Mouse (Mus musculus) embryonic facial prominence, embryonic 13.5 days (tissue): ENCODE measurements at regions not wholly inside any gene's neighbourhood (a gene's known extent, or its start where the extent isn't known, plus 50 kb on each side); places are given as distances from the start of the nearest gene placed in this dataset.

Experiments used
- ATAC-seq: fragments of 200-750 bp; cut with Nextera tagmentation; 2 replicates; pipeline ENCODE4 v1.8.0; 2017; ENCODE audit warnings: low read depth; ENCODE audit not compliant: insufficient number of reproducible peaks, insufficient read depth, low FRiP score, low TSS enrichment
- H3K27ac ChIP-seq: fragments of 300-500 bp; sonication (generic); 2 replicates; pipeline ENCODE4 v1.5.1; 2015; ENCODE audit warnings: moderate library complexity, mild to moderate bottlenecking, inconsistent platforms
- H3K27me3 ChIP-seq: fragments of 300-500 bp; sonication (generic); 2 replicates; pipeline ENCODE4 v1.6.1; 2015; ENCODE audit warnings: mild to moderate bottlenecking, inconsistent platforms
- H3K36me3 ChIP-seq: fragments of 300-500 bp; sonication (generic); 2 replicates; pipeline ENCODE4 v1.6.1; 2015; ENCODE audit warnings: mild to moderate bottlenecking, inconsistent platforms
- H3K4me1 ChIP-seq: fragments of 300-500 bp; sonication (generic); 2 replicates; pipeline ENCODE4 v1.6.1; 2015; ENCODE audit warnings: inconsistent platforms
- H3K4me2 ChIP-seq: fragments of 300-500 bp; sonication (generic); 2 replicates; pipeline ENCODE4 v1.6.1; 2015; ENCODE audit warnings: moderate library complexity, mild to moderate bottlenecking, inconsistent platforms
- H3K4me3 ChIP-seq: fragments of 300-500 bp; sonication (generic); 2 replicates; pipeline ENCODE4 v1.5.1; 2015; ENCODE audit warnings: mild to moderate bottlenecking, inconsistent platforms
- H3K9ac ChIP-seq: fragments of 300-500 bp; sonication (generic); 2 replicates; pipeline ENCODE4 v1.6.1; 2015; ENCODE audit warnings: mild to moderate bottlenecking, inconsistent platforms
- H3K9me3 ChIP-seq: fragments of 300-500 bp; sonication (generic); 2 replicates; pipeline ENCODE4 v1.6.1; 2016; ENCODE audit warnings: inconsistent platforms
- WGBS: fragments of 180-500 bp; shearing (Covaris S2); methylation state at CpG from one replicate; pipeline ENCODE4 v1.1.7; 2015; ENCODE audit warnings: mixed read lengths; 5-methylcytosine and 5-hydroxymethylcytosine counted together

DNA sequence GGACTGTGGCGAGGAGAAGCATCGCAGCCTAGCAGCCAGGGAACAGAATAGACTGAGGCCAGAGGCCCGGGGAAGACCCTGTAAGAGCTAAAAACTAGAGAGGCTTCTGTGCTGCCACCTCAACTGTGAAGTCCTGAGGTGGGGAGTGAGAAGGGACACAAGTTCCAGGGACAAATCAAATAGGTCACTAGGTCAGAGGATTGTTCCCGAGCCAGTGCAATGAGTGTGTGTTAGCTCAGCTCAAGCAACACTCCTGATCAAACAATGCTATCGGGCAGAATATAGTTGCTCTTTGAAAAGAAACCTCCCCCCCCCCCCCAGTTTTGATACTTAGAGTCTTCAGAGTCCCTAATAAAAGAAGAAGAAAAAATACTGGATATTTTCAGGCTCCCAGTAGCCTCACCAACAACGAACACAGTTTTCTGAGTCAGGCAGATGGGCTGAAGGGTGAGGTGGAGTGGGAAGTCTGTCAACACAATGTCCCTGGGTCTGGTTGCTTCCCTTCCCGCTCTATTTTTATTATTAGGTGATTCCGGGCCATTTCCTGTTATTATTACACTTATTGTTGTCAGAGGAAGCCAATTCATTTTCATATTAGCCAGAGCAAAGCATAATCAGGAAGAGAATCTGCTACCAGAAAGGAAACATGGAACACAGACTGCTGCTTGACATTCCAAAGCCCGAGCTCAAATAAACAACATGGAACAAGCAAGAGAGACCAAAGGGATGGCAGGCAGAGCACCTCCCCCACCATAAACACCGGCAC is 332.9 kb downstream of the 1500009L16Rik start:
- peaks cover 27% of the 10 kb centered on the region for H3K4me1 ChIP-seq
- no peak for ATAC-seq
- 60% methylated on average over 10 of the region's 10 CpGs for WGBS

DNA sequence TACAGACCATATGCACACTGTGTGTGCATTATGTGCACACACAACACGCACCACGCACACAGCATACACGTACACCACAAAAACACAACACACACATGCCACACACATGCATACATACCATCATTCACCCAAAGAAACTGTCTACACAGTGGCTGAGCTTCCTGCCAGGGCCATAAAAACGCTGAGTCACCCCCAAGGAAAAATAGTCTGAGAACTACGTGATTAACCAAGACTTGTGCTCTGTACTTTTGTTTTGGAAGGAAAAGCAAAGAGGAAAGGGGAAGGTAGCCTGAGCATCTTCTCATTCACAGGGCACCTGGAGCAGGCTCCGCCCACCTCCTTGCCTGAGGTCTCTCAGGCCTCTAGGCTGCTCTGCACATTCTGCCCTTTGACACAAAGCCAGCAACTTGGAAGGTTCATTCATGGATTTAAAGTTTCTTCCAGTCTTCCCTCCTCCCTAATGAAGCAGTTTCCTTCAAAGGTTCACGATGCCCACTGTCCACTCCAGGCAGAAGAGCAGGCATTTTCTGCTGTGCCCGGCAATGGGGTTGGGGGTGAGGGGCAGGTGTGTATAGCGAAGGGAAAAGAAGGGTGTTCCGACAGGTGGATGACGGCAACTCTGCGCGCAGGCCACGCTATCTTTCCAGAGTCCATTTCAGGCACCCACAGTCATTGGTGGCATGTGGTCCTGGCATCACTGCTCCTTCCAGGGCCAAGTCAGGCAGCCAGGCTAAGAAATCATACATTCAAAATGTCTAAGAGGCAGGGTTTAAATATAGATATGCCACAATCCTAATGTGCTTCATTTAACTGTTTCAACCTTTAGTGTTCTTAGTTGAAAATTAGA is 333.9 kb downstream of the 1500009L16Rik start:
- H3K4me1 ChIP-seq = peaks cover 34% of the 10 kb centered on the region
- H3K27ac ChIP-seq = peak overlapping the region; percentile 24; the same call in 1 of the 2 replicates
- H3K9ac ChIP-seq = no peak overlapping the region
- no peak overlapping the region for H3K4me3 ChIP-seq
- H3K4me2 ChIP-seq = no peak overlapping the region
- no peak for ATAC-seq
- 85% methylated on average over 14 of the region's 14 CpGs for WGBS
- H3K36me3 ChIP-seq = no peaks in the 10 kb centered on the region
- no peaks in the 10 kb centered on the region for H3K9me3 ChIP-seq
- no peaks in the 10 kb centered on the region for H3K27me3 ChIP-seq

More for the DNA sequence above, 332.9 kb downstream of the 1500009L16Rik start:
- no peaks in the 10 kb centered on the region for H3K27me3 ChIP-seq
- no peaks in the 10 kb centered on the region for H3K9me3 ChIP-seq
- no peak overlapping the region for H3K27ac ChIP-seq
- H3K4me3 ChIP-seq = no peak overlapping the region
- H3K9ac ChIP-seq = no peak overlapping the region
- no peak overlapping the region for H3K4me2 ChIP-seq
- no peaks in the 10 kb centered on the region for H3K36me3 ChIP-seq

DNA sequence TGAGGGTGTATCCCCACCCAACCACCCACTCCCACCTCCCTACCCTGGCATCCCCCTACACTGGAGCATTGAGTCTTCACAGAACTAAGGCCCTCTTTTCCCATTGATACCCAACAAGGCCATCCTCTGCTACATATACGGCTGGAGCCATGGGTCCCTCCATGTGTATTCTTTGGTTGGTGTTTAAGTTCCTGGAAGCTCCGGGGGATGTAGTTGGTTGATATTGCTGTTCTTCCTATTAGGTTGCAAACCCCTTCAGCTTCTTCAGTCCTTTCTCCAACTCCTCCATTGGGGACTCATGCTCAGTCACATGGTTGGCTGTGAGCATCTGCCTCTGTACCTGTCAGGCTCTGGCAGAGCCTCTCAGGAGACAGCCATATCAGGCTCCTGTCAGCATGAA is 335.6 kb downstream of the 1500009L16Rik start:
- Histone ChIP-seq H3K4me2 (no peak overlapping the region), H3K4me1 (peaks cover 34% of the 10 kb centered on the region), H3K4me3 (no peak overlapping the region), H3K27me3 (no peaks in the 10 kb centered on the region), H3K27ac (no peak overlapping the region), H3K9ac (no peak overlapping the region), H3K9me3 (no peaks in the 10 kb centered on the region), H3K36me3 (no peaks in the 10 kb centered on the region)
- 93% methylated on average over 2 of the region's 2 CpGs for WGBS
- no peak for ATAC-seq

DNA sequence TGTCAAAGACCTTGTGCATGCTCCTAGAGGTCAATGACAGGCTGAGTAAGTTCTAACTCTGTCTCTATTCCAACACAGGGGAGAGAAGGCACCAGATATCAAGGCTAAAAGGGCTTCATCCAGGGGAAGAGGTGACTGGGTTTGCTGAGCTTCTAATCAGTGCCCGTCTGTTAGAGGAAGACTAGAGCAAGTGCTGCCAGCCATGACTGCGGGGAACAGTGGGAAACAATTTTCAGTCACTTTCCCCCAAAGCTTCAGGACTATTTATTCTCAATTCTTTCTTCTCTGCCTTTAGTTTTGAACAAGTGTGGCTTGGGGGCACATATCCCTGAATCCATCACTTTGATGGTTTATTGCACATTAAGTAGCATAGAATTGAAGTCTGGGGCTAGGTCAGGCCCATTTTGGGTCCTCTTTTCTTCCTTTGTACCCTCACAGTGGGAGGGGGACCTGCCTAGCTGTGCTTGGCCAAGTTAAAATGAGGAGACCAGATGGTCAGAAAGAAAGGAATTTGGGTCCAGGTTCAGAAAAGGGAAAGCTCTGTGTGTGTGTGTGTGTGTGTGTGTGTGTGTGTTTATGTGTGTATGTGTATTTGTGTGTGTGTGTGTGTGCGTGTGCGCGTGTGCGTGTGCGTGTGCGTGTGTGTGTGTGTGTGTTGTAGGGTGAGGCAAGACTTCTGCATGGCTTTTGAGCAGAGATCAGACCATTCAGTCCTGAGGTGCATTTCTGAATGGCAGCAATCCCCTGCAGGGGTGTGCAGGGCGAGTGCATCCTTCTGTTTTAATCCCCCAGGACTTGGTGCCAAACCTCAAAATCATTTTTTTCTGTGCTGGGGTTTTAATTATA is 337.2 kb downstream of the 1500009L16Rik start:
- no peak overlapping the region for H3K9ac ChIP-seq
- ATAC-seq = no peak
- no peak overlapping the region for H3K4me2 ChIP-seq
- no peaks in the 10 kb centered on the region for H3K9me3 ChIP-seq
- H3K27me3 ChIP-seq = no peaks in the 10 kb centered on the region
- H3K4me1 ChIP-seq = peaks cover 34% of the 10 kb centered on the region
- no peak overlapping the region for H3K4me3 ChIP-seq
- WGBS = 60% methylated on average over 9 of the region's 9 CpGs
- no peaks in the 10 kb centered on the region for H3K36me3 ChIP-seq
- H3K27ac ChIP-seq = peak overlapping the region; percentile 41; the same call in 1 of the 2 replicates

DNA sequence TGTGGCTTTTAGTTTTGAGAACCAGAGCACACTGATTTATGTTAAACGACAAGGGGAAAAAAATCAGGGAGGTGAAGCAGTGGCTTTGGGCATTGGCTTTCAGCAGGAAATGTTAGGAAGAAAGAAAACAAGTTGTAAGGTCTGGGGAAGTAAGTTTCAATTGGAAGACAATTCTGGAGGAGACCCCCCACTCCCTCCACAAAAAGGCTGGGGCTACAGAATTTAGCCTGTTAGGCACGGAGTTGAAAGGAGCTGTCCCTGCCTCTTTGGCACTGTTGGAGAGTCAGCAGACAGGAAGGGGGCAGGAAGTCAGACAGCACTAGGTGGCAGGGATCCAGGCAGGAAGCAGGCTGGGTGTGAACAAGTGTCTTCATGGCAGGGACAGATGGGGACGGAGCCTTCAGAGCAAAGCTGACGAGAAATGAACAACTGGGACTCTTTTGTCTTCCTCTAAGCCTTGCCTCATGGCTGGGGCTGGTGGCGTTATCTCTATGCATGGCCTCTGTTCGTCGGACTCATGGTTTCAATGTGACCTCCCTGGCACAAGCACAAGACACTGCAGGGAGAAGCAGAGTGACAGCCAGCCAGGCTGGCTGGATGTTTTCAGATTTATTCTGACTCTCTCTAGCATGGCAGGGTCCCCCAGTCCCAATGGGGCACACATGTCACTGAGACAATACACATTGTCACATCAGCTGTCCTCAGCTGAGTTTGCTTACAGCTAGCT is 338.0 kb downstream of the 1500009L16Rik start:
- Histone ChIP-seq H3K9ac (no peak overlapping the region), H3K9me3 (no peaks in the 10 kb centered on the region), H3K36me3 (no peaks in the 10 kb centered on the region), H3K4me2 (0 out of 2 replicates have a peak overlapping the region, but pooled peaks have one; percentile 1), H3K27ac (peak overlapping the region; percentile 41), H3K27me3 (no peaks in the 10 kb centered on the region), H3K4me1 (peaks cover 27% of the 10 kb centered on the region), H3K4me3 (no peak overlapping the region)
- no peak for ATAC-seq
- 25% methylated on average over 7 of the region's 7 CpGs for WGBS

DNA sequence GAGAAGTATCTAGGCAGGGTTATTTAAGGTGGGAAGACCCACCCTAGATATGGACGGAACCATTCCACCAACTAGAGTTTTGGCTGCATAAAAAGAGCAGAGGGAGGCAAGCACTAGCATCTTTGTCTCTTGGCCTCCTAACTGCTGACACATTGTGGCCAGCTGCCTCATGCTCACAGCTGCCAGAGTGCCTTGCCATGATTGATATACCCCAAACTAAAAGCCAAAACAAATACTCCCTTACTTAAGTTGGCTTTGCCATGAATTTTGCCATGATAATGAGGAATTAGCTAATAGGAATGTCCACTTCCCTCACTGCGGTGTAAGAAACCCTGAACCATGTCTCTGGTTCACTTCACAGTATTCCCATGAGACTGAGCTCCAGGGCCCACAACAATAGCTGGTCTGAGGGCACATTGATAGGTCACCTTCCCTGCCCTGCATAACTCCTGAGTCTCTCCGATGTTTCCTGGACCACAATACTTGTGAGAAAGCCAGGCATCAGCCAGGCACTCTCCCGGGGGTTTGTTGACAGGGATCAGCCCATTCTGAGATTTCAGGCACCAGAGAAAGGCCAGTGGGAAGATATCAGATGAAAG is 344.5 kb downstream of the 1500009L16Rik start:
- H3K27ac ChIP-seq = no peak overlapping the region
- H3K4me3 ChIP-seq = no peak overlapping the region
- 76% methylated on average over 4 of the region's 4 CpGs for WGBS
- no peaks in the 10 kb centered on the region for H3K9me3 ChIP-seq
- H3K9ac ChIP-seq = no peak overlapping the region
- no peak for ATAC-seq
- H3K4me2 ChIP-seq = no peak overlapping the region
- H3K36me3 ChIP-seq = no peaks in the 10 kb centered on the region
- H3K4me1 ChIP-seq = peaks cover 11% of the 10 kb centered on the region
- no peaks in the 10 kb centered on the region for H3K27me3 ChIP-seq

DNA sequence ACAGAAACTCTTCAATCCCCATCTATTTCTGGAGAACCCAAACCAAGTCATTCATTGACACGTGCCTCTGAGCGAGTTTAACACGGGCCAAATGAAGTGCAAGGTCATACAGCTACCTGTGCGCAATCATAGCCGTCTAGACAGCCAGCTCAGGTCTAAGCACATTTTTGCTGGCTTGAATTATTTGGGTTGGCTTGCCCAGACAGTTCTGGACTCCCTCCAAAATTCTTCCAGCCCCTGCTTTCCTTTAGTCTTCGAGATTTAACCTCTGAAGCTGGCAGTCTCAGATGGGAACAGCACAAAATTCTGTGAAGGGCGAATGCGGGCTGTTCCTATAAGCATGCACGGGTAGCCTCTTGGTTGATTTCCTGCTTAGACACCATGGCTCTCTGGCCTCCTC is 347.1 kb downstream of the 1500009L16Rik start:
- 60% methylated on average over 9 of the region's 9 CpGs for WGBS
- Histone ChIP-seq H3K9ac (no peak overlapping the region), H3K4me2 (no peak overlapping the region), H3K9me3 (no peaks in the 10 kb centered on the region), H3K27ac (peak overlapping the region; percentile 45), H3K27me3 (no peaks in the 10 kb centered on the region), H3K4me1 (peaks cover 11% of the 10 kb centered on the region), H3K36me3 (no peaks in the 10 kb centered on the region), H3K4me3 (no peak overlapping the region)
- ATAC-seq = no peak

DNA sequence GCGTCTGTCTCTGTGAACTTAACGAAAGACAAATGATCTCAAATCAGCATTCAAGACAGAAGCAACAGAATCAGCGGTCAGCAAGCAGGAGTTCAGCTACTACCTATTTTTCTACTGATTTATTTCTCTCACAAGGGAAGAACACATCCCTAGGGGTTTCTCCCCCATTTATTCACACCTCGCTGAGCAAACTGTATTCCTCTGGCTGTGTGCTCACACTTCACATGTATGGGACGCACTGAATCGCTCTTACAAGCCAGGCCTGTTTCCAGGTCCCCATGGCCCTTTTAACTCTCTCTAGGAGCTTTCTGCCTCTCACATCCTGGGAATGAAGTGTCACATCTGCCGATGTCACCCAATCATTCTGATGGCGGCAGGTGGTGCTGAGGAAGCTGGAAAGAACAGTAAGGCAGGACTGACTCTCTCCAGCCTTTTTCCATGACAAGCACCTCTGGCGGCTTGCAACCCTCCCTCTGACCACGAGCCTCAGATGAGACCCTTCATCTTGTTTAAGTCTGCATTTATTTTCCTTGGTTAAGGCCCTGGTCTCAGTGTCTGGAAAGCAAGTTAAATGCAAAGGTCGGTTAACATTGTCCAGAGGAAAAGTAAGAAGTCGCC is 350.3 kb downstream of the 1500009L16Rik start:
- ATAC-seq = no peak
- no peak overlapping the region for H3K27ac ChIP-seq
- peaks cover 11% of the 10 kb centered on the region for H3K4me1 ChIP-seq
- no peak overlapping the region for H3K4me3 ChIP-seq
- peaks cover 6% of the 10 kb centered on the region; the same call in 1 of the 2 replicates for H3K9me3 ChIP-seq
- WGBS = 71% methylated on average over 12 of the region's 12 CpGs
- H3K9ac ChIP-seq = no peak overlapping the region
- no peak overlapping the region for H3K4me2 ChIP-seq
- no peaks in the 10 kb centered on the region for H3K27me3 ChIP-seq
- H3K36me3 ChIP-seq = no peaks in the 10 kb centered on the region

DNA sequence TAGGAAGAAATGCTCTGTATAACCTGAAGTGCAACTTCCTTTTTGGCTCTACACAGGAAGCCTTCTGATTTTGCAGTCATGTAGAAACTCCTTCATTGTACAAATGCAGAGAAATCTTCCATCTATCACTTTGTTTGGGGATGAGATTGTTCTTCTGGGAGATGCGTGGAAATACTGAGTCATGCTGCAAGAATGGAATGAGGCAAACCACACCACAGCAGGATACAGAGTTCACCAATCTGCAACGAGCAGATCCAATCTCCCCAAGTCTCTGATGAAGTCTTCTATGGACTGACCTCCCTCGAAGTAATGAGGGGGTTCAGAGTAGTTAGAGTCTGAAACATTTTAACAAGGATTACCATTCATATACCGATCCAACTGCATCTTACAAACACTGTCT is 352.9 kb downstream of the 1500009L16Rik start:
- Histone ChIP-seq H3K4me1 (peaks cover 9% of the 10 kb centered on the region), H3K27me3 (no peaks in the 10 kb centered on the region), H3K36me3 (no peaks in the 10 kb centered on the region), H3K9ac (no peak overlapping the region), H3K9me3 (peaks cover 6% of the 10 kb centered on the region; the same call in 1 of the 2 replicates), H3K4me3 (no peak overlapping the region), H3K27ac (no peak overlapping the region), H3K4me2 (no peak overlapping the region)
- ATAC-seq = no peak
- 51% methylated on average over 4 of the region's 4 CpGs for WGBS

DNA sequence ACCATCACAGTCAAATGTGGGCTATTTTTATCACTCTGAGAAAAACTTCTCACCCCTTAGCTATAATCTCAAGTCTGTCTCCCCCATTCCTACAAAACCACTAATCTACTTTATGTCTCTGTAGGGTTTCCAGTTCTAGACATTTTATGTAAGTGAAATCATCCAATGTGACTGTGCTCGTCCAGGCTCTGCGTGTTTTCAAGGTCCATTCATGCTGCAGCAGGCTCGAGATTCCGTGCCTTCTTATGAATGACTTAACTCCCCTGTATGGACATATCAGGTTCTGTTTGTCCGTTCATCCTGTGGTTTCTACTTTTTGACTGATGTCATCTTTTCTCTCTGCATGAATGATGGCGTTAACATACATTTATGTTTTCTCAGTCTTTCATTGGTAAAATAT is 357.6 kb downstream of the 1500009L16Rik start:
- no peak for ATAC-seq

More for the DNA sequence above, 357.6 kb downstream of the 1500009L16Rik start:
- H3K4me1 ChIP-seq = peaks cover 24% of the 10 kb centered on the region
- no peak overlapping the region for H3K4me3 ChIP-seq
- 54% methylated on average over 6 of the region's 6 CpGs for WGBS
- no peak overlapping the region for H3K4me2 ChIP-seq
- H3K27me3 ChIP-seq = peaks cover 11% of the 10 kb centered on the region; the same call in 1 of the 2 replicates
- H3K9ac ChIP-seq = no peak overlapping the region
- H3K9me3 ChIP-seq = peaks cover 6% of the 10 kb centered on the region; the same call in 1 of the 2 replicates
- H3K36me3 ChIP-seq = no peaks in the 10 kb centered on the region
- no peak overlapping the region for H3K27ac ChIP-seq
